Mouse (Mus musculus): ENCODE data around the gene Olfr1388. TPM values are rescaled to one million over a fixed set of nuclear protein-coding genes. Genes with fewer than 3 reads are reported as not detected.
"Not testable (repeated sequence)": the region's sequence is repeated elsewhere in the genome, so short reads cannot be mapped to it uniquely, and the experiment has no call there.

Olfr1388 gene
- polyA plus RNA-seq, 1 experiment from 2014 or later: not detected

DNA sequence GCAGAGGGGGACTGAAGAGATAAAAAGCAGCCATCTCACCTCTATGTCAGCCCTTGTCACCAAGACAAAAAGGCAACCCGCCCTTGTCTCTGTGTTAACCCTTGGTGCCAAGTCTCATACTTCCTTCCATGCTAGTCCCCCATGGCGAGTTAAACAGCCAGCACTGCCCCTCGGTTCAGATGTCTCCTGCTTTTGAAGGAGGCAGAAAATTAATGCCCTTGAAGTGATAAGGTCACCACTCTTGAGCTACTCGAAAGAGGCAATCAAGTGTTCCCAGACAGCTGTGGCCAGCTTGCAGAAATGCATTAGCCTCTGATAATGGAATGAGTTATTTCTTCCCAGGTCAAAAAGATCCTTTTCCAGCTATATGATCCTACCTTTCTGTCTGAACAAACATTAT is 49.5 kb downstream of the Olfr1388 start:
- no peaks in the 10 kb centered on the region for H3K9me3 ChIP-seq (ENCODE audit: control insufficient read depth, low read length)
- no peak overlapping the region for H3K4me3 ChIP-seq (ENCODE audit: low read depth, low read length)
- 53% methylated on average over 4 of the region's 4 CpGs for WGBS
- H3K4me1 ChIP-seq (replicated peaks; ENCODE audit: control insufficient read depth, insufficient read depth, low read length): no peaks in the 10 kb centered on the region
- no peaks in the 10 kb centered on the region for H3K36me3 ChIP-seq (ENCODE audit: control insufficient read depth, insufficient read depth, low read length)
- no peak overlapping the region for H3K9ac ChIP-seq (ENCODE audit: low read depth, low read length)
- no peaks in the 10 kb centered on the region for H3K27me3 ChIP-seq (ENCODE audit: control insufficient read depth, insufficient read depth, low read length)
- H3K27ac ChIP-seq (ENCODE audit: low read depth, low read length): no peak overlapping the region
- ATAC-seq (ENCODE audit: low FRiP score): no peak
- H3K4me2 ChIP-seq (replicated peaks; ENCODE audit: low read depth, low read length): no peak overlapping the region
- no peak for DNase-seq (ENCODE audit: low spot score)

DNA sequence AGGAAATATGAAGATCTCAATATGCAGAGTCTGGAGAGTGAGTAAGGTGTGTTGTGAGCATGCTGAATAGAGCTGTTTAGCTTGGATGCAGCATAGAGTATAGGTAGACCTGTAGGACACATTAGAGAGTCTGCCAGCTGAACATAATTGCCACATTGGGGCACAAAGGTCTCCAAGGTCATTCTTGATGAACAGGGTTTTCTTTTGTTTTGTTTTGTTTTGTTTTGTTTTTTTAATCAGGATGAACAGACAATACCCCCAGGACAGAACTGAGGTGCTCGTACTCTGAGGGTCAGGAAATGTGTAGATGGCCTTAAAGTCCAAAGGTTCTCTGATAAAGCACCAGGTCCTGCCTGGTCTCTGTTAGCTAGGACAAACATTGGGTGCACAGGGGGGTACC is 52.3 kb downstream of the Olfr1388 start, which contains the start of gene Olfr1385:
Olfr1385 (plus strand) TSS at position 301 of the 400 bp plus-strand sequence.
- not testable (repeated sequence) for H3K4me1 ChIP-seq (replicated peaks; ENCODE audit: control insufficient read depth, insufficient read depth, low read length); H3K27ac ChIP-seq (ENCODE audit: low read depth, low read length); DNase-seq (ENCODE audit: low spot score); H3K36me3 ChIP-seq (ENCODE audit: control insufficient read depth, insufficient read depth, low read length); H3K4me2 ChIP-seq (replicated peaks; ENCODE audit: low read depth, low read length); H3K9ac ChIP-seq (ENCODE audit: low read depth, low read length); H3K27me3 ChIP-seq (ENCODE audit: control insufficient read depth, insufficient read depth, low read length); H3K9me3 ChIP-seq (ENCODE audit: control insufficient read depth, low read length); ATAC-seq (ENCODE audit: low FRiP score); H3K4me3 ChIP-seq (ENCODE audit: low read depth, low read length)
- 88% methylated on average over 1 of the region's 1 CpGs for WGBS

Other genes with a start within 250 kb of the Olfr1388 start
- 0.10 TPM in 1 of 2 replicates, not detected in the other for gene Btnl9, start 249.5 kb upstream of the Olfr1388 start, polyA plus RNA-seq (2014; fragmentation: Nextera tagmentation; extraction: Ambion mirVana)
- 59.0 and 63.2 TPM in 2 replicates for gene Zfp62, start 233.3 kb upstream of the Olfr1388 start, polyA plus RNA-seq (2014; fragmentation: Nextera tagmentation; extraction: Ambion mirVana)
- gene Mgat1, start 192.4 kb upstream of the Olfr1388 start, polyA plus RNA-seq (2014; fragmentation: Nextera tagmentation; extraction: Ambion mirVana): 28.7 and 31.0 TPM in 2 replicates
- not detected in 2 replicates for gene Olfr1393, start 158.3 kb upstream of the Olfr1388 start, polyA plus RNA-seq (2014; fragmentation: Nextera tagmentation; extraction: Ambion mirVana)
- not detected in 2 replicates for gene Olfr1392, start 151.3 kb upstream of the Olfr1388 start, polyA plus RNA-seq (2014; fragmentation: Nextera tagmentation; extraction: Ambion mirVana)
- gene Olfr10, start 131.9 kb upstream of the Olfr1388 start, polyA plus RNA-seq (2014; fragmentation: Nextera tagmentation; extraction: Ambion mirVana): not detected in 2 replicates
- not detected in 2 replicates for gene Olfr1391, start 113.9 kb upstream of the Olfr1388 start, polyA plus RNA-seq (2014; fragmentation: Nextera tagmentation; extraction: Ambion mirVana)
- not detected in 2 replicates for gene Olfr1390, start 101.4 kb upstream of the Olfr1388 start, polyA plus RNA-seq (2014; fragmentation: Nextera tagmentation; extraction: Ambion mirVana)
- gene Olfr1389, start 13.6 kb upstream of the Olfr1388 start, polyA plus RNA-seq (2014; fragmentation: Nextera tagmentation; extraction: Ambion mirVana): not detected in 2 replicates
- not detected in 2 replicates for gene Olfr1387, start 18.7 kb downstream of the Olfr1388 start, polyA plus RNA-seq (2014; fragmentation: Nextera tagmentation; extraction: Ambion mirVana)
- gene Olfr1386, start 28.4 kb downstream of the Olfr1388 start, polyA plus RNA-seq (2014; fragmentation: Nextera tagmentation; extraction: Ambion mirVana): not detected in 2 replicates
- gene Olfr1385, start 52.4 kb downstream of the Olfr1388 start, polyA plus RNA-seq (2014; fragmentation: Nextera tagmentation; extraction: Ambion mirVana): not detected in 2 replicates
- not detected in 2 replicates for gene Olfr1384, start 70.1 kb downstream of the Olfr1388 start, polyA plus RNA-seq (2014; fragmentation: Nextera tagmentation; extraction: Ambion mirVana)
- not detected in 2 replicates for gene Olfr1383, start 83.0 kb downstream of the Olfr1388 start, polyA plus RNA-seq (2014; fragmentation: Nextera tagmentation; extraction: Ambion mirVana)
- gene Olfr1382, start 91.6 kb downstream of the Olfr1388 start, polyA plus RNA-seq (2014; fragmentation: Nextera tagmentation; extraction: Ambion mirVana): not detected in 2 replicates
- gene Olfr1381, start 106.8 kb downstream of the Olfr1388 start, polyA plus RNA-seq (2014; fragmentation: Nextera tagmentation; extraction: Ambion mirVana): not detected in 2 replicates
- gene Olfr1380, start 120.3 kb downstream of the Olfr1388 start, polyA plus RNA-seq (2014; fragmentation: Nextera tagmentation; extraction: Ambion mirVana): not detected in 2 replicates
- 3.0 and 3.1 TPM in 2 replicates for gene Flt4, start 172.6 kb downstream of the Olfr1388 start, polyA plus RNA-seq (2014; fragmentation: Nextera tagmentation; extraction: Ambion mirVana)
- gene Scgb3a1, start 227.0 kb downstream of the Olfr1388 start, polyA plus RNA-seq (2014; fragmentation: Nextera tagmentation; extraction: Ambion mirVana): not detected in 2 replicates

Measured in hindbrain, embryonic 11.5 days (tissue).